Mouse (Mus musculus): ENCODE measurements around the gene H2-T22.
"Not testable (repeated sequence)": the region's sequence is repeated elsewhere in the genome, so short reads cannot be mapped to it uniquely, and the experiment has no call there.

DNA sequence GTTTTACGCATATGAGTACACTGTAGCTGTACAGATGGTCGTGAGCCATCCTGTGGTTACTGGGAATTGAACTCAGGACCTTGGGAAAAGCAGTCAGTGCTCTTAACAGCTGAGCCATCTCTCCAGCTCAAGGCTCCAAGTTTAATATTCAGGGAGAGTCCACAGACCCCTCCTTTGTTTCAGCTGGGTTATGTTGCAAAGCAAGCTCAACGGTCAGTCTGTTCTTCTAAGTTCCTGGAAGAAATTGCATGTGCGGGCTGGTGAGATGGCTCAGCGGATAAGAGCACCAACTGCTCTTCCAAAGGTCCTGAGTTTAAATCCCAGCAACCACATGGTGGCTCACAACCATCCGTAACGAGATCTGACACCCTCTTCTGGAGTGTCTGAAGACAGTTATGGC is 38.1 kb downstream of the H2-T22 start:
- TF ChIP-seq POLR2A (IDR thresholded peaks at IDR 0.05; ENCODE audit: borderline replicate concordance, insufficient read depth, low read length); CTCF (IDR thresholded peaks at IDR 0.05; ENCODE audit: borderline replicate concordance, insufficient read depth, low read depth, low read length): not testable (repeated sequence)
